Mouse (Mus musculus) liver, postnatal 0 days (tissue): ENCODE data around the gene Me3.

Source experiments
- CTCF ChIP-seq: sonication (generic); IDR thresholded peaks from 2 replicates; pipeline ENCODE4 v1.5.1; 2016; ENCODE audit warnings: antibody characterized with exemption, low read depth
- EP300 ChIP-seq: IDR thresholded peaks from 2 replicates; pipeline ENCODE4 v1.6.1; 2016; ENCODE audit warnings: antibody characterized with exemption, low read depth, mild to moderate bottlenecking

DNA sequence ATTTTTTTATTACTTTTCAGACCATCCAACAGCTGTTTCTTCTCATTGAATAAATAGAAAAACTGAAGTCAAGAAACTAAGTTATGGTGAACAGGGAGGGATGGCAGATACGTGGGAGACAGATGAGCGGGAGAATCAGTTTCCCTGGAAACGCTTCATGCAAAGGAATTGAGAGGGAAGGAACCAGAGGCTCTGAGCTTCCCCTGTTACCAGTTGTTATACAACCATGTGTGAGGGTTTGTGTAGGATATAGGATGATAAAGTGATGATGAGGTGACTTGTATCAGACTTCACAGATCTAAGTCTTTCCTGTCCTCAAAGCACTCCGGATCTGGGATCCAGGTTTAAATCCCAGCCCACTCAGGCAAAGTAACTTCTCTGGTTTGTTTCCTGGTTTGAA is 3.2 kb upstream of the Me3 start:
- TF ChIP-seq EP300 (no peak), CTCF (no peak)
